Mouse (Mus musculus): ENCODE data around the gene Amotl2. TPM values are rescaled to one million over a fixed set of nuclear protein-coding genes. Genes with fewer than 3 reads are reported as not detected.

Gene Amotl2
- polyA plus RNA-seq, 1 experiment from 2014 or later: 38.6 TPM

DNA sequence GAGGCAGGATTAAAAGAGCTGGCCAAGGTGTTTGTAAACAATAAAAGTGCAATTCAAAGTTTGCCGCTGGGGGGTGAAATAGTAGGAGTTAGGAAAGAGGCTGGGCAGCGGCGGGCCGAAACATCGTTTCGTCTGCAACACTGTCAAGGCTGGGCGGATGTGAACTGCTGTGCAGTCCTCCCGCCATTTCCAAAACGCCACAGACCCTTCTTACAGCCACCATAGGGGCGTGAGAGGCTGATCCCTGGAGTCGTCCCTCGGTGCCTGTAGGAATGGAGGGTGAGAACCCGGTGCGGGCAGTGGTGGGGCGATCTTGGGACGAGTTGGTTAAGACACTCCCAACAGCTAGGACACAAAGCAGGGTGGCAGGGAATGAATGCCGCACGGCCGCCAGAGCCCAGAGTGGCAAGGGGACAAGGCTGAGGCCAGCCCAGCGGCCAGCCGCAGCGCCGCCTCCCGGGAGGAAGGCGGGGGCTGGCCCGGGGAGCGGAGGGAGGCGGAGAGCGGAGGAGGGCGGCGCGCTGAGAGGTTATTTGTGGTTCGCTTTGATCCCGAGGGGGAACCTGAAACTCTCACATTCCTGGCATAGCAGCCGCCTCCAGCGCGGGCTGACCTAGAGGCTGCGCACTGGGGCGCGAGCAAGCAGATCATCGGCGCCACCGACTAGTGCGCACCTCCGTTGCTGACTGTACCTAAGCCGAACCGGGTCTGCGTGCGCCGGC, 853 bp downstream of the Amotl2 start:
- Histone ChIP-seq H3K27me3 (ENCODE audit: control insufficient read depth, insufficient read depth, low read length) (no peaks in the 10 kb centered on the region), H3K9me3 (replicated peaks; ENCODE audit: control insufficient read depth, low read length) (no peaks in the 10 kb centered on the region), H3K4me2 (ENCODE audit: low read depth, low read length) (peak overlapping the region; percentile 96), H3K27ac (ENCODE audit: low read length) (peak overlapping the region; percentile 99), H3K4me1 (ENCODE audit: control insufficient read depth, insufficient read depth, low read length) (peaks cover 49% of the 10 kb centered on the region), H3K9ac (ENCODE audit: low read length) (peak overlapping the region; percentile 100), H3K4me3 (ENCODE audit: low read length) (peak overlapping the region; percentile 94), H3K36me3 (ENCODE audit: control insufficient read depth, insufficient read depth) (peaks cover 11% of the 10 kb centered on the region)
- WGBS: under 1% methylated on average over 50 of the region's 50 CpGs
- ATAC-seq (replicated peaks; ENCODE audit: extremely low read depth, insufficient read depth, low FRiP score): peak; percentile 91

GRCm38 (mm10) chr9:102717886-102718643, 1.6 kb downstream of the Amotl2 start:
- WGBS: under 1% methylated on average over 52 of the region's 52 CpGs
- H3K27ac ChIP-seq (ENCODE audit: low read length): peak overlapping the region; percentile 99
- peak; percentile 39 for ATAC-seq (replicated peaks; ENCODE audit: extremely low read depth, insufficient read depth, low FRiP score)

DNA sequence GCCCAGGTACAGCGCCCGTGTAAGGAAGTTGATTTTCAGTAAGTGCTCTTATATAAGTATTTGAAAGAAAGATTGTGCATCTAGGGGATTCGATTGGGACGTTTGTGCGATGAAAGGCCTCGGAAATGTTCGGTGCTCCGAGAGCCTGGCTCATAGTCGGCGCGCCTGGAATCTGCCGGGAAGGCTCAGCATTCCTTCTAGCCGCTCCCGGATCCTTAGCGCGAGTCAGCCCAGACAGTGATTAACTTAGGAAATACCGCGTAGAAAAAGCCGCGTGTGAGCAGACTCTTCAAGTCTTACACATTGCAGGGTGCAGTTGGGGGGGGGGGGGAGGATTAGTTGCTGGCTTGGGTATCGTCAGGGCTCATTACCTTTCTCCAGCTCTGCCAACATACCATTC, 2.2 kb downstream of the Amotl2 start:
- Histone ChIP-seq H3K4me3 (ENCODE audit: low read length) (peak overlapping the region; percentile 94), H3K4me2 (ENCODE audit: low read depth, low read length) (peak overlapping the region; percentile 96), H3K27me3 (ENCODE audit: control insufficient read depth, insufficient read depth, low read length) (no peaks in the 10 kb centered on the region), H3K4me1 (ENCODE audit: control insufficient read depth, insufficient read depth, low read length) (peaks cover 63% of the 10 kb centered on the region), H3K36me3 (ENCODE audit: control insufficient read depth, insufficient read depth) (peaks cover 23% of the 10 kb centered on the region), H3K27ac (ENCODE audit: low read length) (peak overlapping the region; percentile 99), H3K9ac (ENCODE audit: low read length) (peak overlapping the region; percentile 100), H3K9me3 (replicated peaks; ENCODE audit: control insufficient read depth, low read length) (no peaks in the 10 kb centered on the region)
- ATAC-seq (replicated peaks; ENCODE audit: extremely low read depth, insufficient read depth, low FRiP score): no peak
- under 1% methylated on average over 21 of the region's 21 CpGs for WGBS

More at GRCm38 (mm10) chr9:102717886-102718643, 1.6 kb downstream of the Amotl2 start:
- peaks cover 57% of the 10 kb centered on the region for H3K4me1 ChIP-seq (ENCODE audit: control insufficient read depth, insufficient read depth, low read length)
- H3K27me3 ChIP-seq (ENCODE audit: control insufficient read depth, insufficient read depth, low read length): no peaks in the 10 kb centered on the region
- H3K4me2 ChIP-seq (ENCODE audit: low read depth, low read length): peak overlapping the region; percentile 96
- no peaks in the 10 kb centered on the region for H3K9me3 ChIP-seq (replicated peaks; ENCODE audit: control insufficient read depth, low read length)
- peak overlapping the region; percentile 100 for H3K9ac ChIP-seq (ENCODE audit: low read length)
- H3K4me3 ChIP-seq (ENCODE audit: low read length): peak overlapping the region; percentile 94
- H3K36me3 ChIP-seq (ENCODE audit: control insufficient read depth, insufficient read depth): peaks cover 18% of the 10 kb centered on the region

DNA sequence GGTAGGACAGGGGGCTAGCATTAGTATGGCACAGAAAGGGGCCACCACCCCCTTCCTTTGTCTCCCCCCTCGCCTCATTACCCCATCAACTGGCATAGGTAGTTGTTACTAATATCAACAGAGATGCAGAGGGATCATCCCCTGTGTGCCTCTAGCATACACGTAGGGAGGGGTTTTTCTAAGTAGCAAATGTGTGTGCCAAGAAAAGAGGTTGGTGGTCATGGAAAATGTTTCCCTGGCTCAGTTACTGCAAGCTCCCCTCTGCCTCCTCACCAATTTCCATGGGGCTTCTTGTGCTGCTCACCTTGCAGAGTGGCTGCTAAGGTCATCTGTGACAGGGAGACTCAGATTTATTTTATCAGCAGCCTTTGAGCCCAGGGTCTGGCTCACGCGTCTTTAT, 2.6 kb downstream of the Amotl2 start:
- Histone ChIP-seq H3K4me1 (ENCODE audit: control insufficient read depth, insufficient read depth, low read length) (peaks cover 67% of the 10 kb centered on the region), H3K36me3 (ENCODE audit: control insufficient read depth, insufficient read depth) (peaks cover 26% of the 10 kb centered on the region), H3K27me3 (ENCODE audit: control insufficient read depth, insufficient read depth, low read length) (no peaks in the 10 kb centered on the region), H3K4me3 (ENCODE audit: low read length) (peak overlapping the region; percentile 94), H3K9ac (ENCODE audit: low read length) (peak overlapping the region; percentile 100), H3K4me2 (ENCODE audit: low read depth, low read length) (peak overlapping the region; percentile 96), H3K9me3 (replicated peaks; ENCODE audit: control insufficient read depth, low read length) (no peaks in the 10 kb centered on the region), H3K27ac (ENCODE audit: low read length) (peak overlapping the region; percentile 99)
- WGBS: 7% methylated on average over 4 of the region's 4 CpGs
- no peak for ATAC-seq (replicated peaks; ENCODE audit: extremely low read depth, insufficient read depth, low FRiP score)

DNA sequence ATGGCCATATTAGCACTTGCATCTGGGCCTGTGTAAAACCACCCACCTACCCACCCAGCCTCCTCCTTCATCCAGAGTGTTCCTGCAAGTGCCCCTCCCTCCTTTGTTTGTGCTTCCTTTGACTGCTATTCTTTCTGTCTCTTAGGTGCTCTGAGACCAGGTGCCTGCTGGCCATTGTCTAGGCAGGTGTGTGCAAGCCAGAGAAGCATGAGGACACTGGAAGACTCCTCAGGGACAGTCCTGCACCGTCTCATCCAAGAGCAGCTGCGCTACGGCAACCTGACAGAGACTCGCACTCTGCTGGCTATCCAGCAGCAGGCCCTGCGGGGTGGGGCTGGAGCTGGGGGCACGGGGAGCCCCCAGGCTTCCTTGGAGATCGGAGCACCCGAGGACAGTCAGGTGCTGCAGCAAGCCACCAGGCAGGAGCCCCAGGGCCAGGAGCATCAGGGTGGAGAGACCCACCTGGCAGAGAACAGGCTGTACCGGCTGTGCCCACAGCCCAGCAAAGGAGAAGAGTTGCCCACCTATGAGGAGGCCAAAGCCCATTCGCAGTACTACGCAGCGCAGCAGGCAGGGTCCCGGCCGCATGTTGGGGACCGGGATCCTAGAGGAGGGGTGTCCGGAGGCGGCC, 3.6 kb downstream of the Amotl2 start:
- no peaks in the 10 kb centered on the region for H3K27me3 ChIP-seq (ENCODE audit: control insufficient read depth, insufficient read depth, low read length)
- WGBS: 33% methylated on average over 17 of the region's 17 CpGs
- H3K27ac ChIP-seq (ENCODE audit: low read length): peak overlapping the region; percentile 96
- H3K36me3 ChIP-seq (ENCODE audit: control insufficient read depth, insufficient read depth): peaks cover 36% of the 10 kb centered on the region
- peak overlapping the region; percentile 100 for H3K9ac ChIP-seq (ENCODE audit: low read length)
- ATAC-seq (replicated peaks; ENCODE audit: extremely low read depth, insufficient read depth, low FRiP score): no peak
- H3K4me1 ChIP-seq (ENCODE audit: control insufficient read depth, insufficient read depth, low read length): peaks cover 70% of the 10 kb centered on the region
- peak overlapping the region; percentile 96 for H3K4me2 ChIP-seq (ENCODE audit: low read depth, low read length)
- H3K4me3 ChIP-seq (ENCODE audit: low read length): peak overlapping the region; percentile 94
- H3K9me3 ChIP-seq (replicated peaks; ENCODE audit: control insufficient read depth, low read length): no peaks in the 10 kb centered on the region

DNA sequence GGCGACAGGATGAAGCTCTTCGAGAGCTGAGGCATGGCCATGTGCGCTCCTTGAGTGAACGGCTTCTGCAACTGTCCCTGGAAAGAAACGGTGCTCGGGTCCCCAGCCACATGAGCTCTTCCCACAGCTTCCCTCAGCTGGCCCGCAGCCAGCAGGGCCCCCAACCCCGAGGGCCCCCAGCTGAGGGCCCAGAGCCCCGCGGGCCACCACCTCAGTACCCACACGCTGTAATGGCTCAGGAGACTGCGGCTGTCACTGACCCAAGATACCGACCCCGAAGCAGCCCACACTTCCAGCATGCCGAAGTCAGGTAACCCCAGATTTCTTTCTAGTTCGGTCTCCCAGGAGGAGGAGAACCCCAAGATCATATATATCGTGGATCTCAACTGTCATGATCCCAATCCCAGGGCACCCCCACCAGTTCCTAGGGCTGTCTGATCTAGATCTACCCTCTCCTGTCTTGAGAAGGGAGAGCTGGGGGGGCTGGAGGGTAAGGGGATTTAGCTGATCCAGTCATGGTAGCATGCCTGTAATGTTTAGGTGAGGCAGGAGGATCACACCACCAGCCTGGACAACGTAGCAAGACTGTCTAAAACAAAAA, 4.2 kb downstream of the Amotl2 start:
- Histone ChIP-seq H3K4me3 (ENCODE audit: low read length) (peak overlapping the region; percentile 94), H3K4me1 (ENCODE audit: control insufficient read depth, insufficient read depth, low read length) (peaks cover 70% of the 10 kb centered on the region), H3K9ac (ENCODE audit: low read length) (peak overlapping the region; percentile 100), H3K36me3 (ENCODE audit: control insufficient read depth, insufficient read depth) (peaks cover 41% of the 10 kb centered on the region), H3K9me3 (replicated peaks; ENCODE audit: control insufficient read depth, low read length) (no peaks in the 10 kb centered on the region), H3K4me2 (ENCODE audit: low read depth, low read length) (peak overlapping the region; percentile 96), H3K27ac (ENCODE audit: low read length) (peak overlapping the region; percentile 96), H3K27me3 (ENCODE audit: control insufficient read depth, insufficient read depth, low read length) (no peaks in the 10 kb centered on the region)
- 33% methylated on average over 18 of the region's 18 CpGs for WGBS
- no peak for ATAC-seq (replicated peaks; ENCODE audit: extremely low read depth, insufficient read depth, low FRiP score)

- H3K27ac ChIP-seq (ENCODE audit: low read length): peak overlapping the region; percentile 96
- H3K27me3 ChIP-seq (ENCODE audit: control insufficient read depth, insufficient read depth, low read length): no peaks in the 10 kb centered on the region
- peak overlapping the region; percentile 96 for H3K4me2 ChIP-seq (ENCODE audit: low read depth, low read length)
- H3K9ac ChIP-seq (ENCODE audit: low read length): peak overlapping the region; percentile 100
- no peaks in the 10 kb centered on the region for H3K9me3 ChIP-seq (replicated peaks; ENCODE audit: control insufficient read depth, low read length)
- peaks cover 69% of the 10 kb centered on the region for H3K4me1 ChIP-seq (ENCODE audit: control insufficient read depth, insufficient read depth, low read length)
- peaks cover 43% of the 10 kb centered on the region for H3K36me3 ChIP-seq (ENCODE audit: control insufficient read depth, insufficient read depth)
- H3K4me3 ChIP-seq (ENCODE audit: low read length): peak overlapping the region; percentile 94
- no peak for ATAC-seq (replicated peaks; ENCODE audit: extremely low read depth, insufficient read depth, low FRiP score)
- WGBS: 23% methylated on average over 3 of the region's 3 CpGs
These were observed 5.0 kb downstream of the Amotl2 start for GRCm38 (mm10) chr9:102721406-102721978.

- Histone ChIP-seq H3K9me3 (replicated peaks; ENCODE audit: control insufficient read depth, low read length) (no peaks in the 10 kb centered on the region), H3K27ac (ENCODE audit: low read length) (peak overlapping the region; percentile 96), H3K4me2 (ENCODE audit: low read depth, low read length) (peak overlapping the region; percentile 96), H3K27me3 (ENCODE audit: control insufficient read depth, insufficient read depth, low read length) (no peaks in the 10 kb centered on the region), H3K4me1 (ENCODE audit: control insufficient read depth, insufficient read depth, low read length) (peaks cover 71% of the 10 kb centered on the region), H3K36me3 (ENCODE audit: control insufficient read depth, insufficient read depth) (peaks cover 48% of the 10 kb centered on the region), H3K4me3 (ENCODE audit: low read length) (peak overlapping the region; percentile 94), H3K9ac (ENCODE audit: low read length) (peak overlapping the region; percentile 100)
- ATAC-seq (replicated peaks; ENCODE audit: extremely low read depth, insufficient read depth, low FRiP score): no peak
- WGBS: 15% methylated on average over 9 of the region's 9 CpGs
These were observed 5.6 kb downstream of the Amotl2 start for GRCm38 (mm10) chr9:102722071-102722561.

Data from heart, embryonic 16.5 days (tissue).